In the genomic region with DNA sequence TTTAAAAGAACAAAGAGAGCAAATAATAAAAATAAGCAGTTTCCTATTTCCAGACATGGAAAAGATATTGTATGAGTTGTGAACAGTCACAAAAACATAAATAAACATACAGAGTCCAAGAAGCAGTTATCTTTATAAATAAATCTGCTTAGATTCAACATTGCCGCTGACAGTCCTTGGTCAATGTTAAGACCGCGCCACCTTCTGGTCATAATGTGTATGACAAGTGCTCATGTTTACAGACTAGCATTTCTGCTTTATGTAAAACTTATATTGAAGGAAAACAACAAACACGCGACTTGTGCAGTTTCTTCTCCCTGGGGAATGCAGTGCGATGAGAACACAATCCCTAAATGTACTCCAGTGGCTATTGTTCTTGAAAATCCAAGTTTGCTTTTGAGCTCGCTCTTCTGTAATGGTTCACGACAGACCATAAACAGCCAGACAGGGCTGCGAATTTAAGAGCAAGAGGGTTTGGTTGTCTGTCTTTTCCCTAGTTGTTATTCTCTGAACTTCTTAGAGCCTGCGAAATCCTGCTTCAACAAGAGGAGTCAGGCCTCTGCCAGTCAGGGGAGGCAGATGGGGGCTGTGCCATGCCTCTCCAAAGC, we compare ENCODE assay signal across 8 mouse cellular contexts.
A peak's percentile ranks its signal among the peaks of the same experiment; 100 is the strongest.
DNase-seq lines count a peak whose midpoint lies in the region; ATAC-seq and TF ChIP-seq lines count a peak whose summit lies in the region.

No protein-coding gene starts in this region.

- in situ Hi-C loops in Patski (cut with MboI; ENCODE audit: low pct_unique_long_range_greater_than_20kb), result loop anchor here (10.0 to 25.0 kb wide), 3 partner anchors 677 to 1099 kb away; no protein-coding TSS in a partner anchor

- POLR2A ChIA-PET in Patski (lab: Charles Lee), result no interaction called here

- CTCF ChIA-PET in Patski (lab: Charles Lee), result interaction anchor here (0.7 kb wide), 1 partner anchor 781 kb away, joined by 3 read pairs; no protein-coding TSS in a partner anchor

- H3K27me3 ChIP-seq in Patski, result peaks cover 25% of the 10 kb centered on the region

- DNase-seq in CD4-positive helper T cell, adult 2 months (ENCODE audit: low read depth, low spot score), result peak; percentile 29
- no peak for DNase-seq in Patski (ENCODE audit: low read depth, low spot score)
- peak; percentile 87 to 92 for DNase-seq in cerebellum, postnatal 14 days
- peak; percentile 80 for DNase-seq in gastrocnemius, postnatal 10 days
- DNase-seq in layer of hippocampus, adult 8-10 months (ENCODE audit: low spot score in 2 of 2), result peak; percentile 38 to 84
- peak; percentile 80 for DNase-seq in lung, postnatal 14 days
- peak; percentile 92 to 93 for DNase-seq in right cerebral cortex, adult 2 months (ENCODE audit: low spot score in 2 of 2)
- no peak for DNase-seq in T-cell, adult 2 months (ENCODE audit: low spot score)

- peak; percentile 69 for TF ChIP-seq CTCF in Patski (IDR thresholded peaks at IDR 0.05)

- no peak for ATAC-seq in Patski

Comparison
In these comparisons a context has a peak if more than half of its experiments do, and no peak if none do; other contexts are left out.
1. DNase-seq: peak in CD4-positive helper T cell, adult 2 months (single experiment), cerebellum, postnatal 14 days (2 of 2), gastrocnemius, postnatal 10 days (single experiment), layer of hippocampus, adult 8-10 months (2 of 2), lung, postnatal 14 days (single experiment) and right cerebral cortex, adult 2 months (2 of 2); none in Patski (single experiment) and T-cell, adult 2 months (single experiment).